Mouse (Mus musculus): ENCODE results near the gene Htra1. TPM values are rescaled to one million over a fixed set of nuclear protein-coding genes. Genes with fewer than 3 reads are reported as not detected.

Gene Htra1
- polyA plus RNA-seq, 1 experiment from 2014 or later = 26.6 TPM

DNA sequence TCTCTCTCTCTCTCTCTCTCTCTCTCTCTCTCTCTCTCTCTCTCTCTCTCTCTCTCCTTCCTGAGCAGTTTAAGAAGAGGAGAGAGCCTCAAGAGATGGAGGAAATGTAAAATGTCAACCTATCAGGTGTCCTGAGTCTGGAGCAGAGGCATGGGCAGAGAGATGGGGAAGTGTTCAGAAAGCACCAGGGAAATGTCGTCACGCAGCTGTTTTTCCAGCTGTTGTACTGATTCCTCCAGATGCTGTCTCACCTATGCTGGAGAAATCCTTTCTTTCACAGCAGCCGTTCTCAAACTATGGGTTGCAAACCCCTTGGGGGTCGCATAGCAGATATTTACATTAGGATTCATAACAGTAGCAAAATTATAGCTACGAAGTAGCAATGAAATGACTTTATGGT lies 30.5 kb downstream of the Htra1 start:
- Histone ChIP-seq H3K36me3 (ENCODE audit: control insufficient read depth, insufficient read depth, low read length) (no peaks in the 10 kb centered on the region), H3K4me1 (ENCODE audit: control insufficient read depth, insufficient read depth, low read length) (peaks cover 2% of the 10 kb centered on the region; the same call in 1 of the 2 replicates), H3K9ac (ENCODE audit: low read length) (no peak overlapping the region), H3K4me2 (ENCODE audit: low read length) (no peak overlapping the region), H3K9me3 (replicated peaks; ENCODE audit: control insufficient read depth, low read length) (no peaks in the 10 kb centered on the region), H3K4me3 (ENCODE audit: low read depth, low read length) (no peak overlapping the region), H3K27ac (ENCODE audit: low read depth, low read length) (no peak overlapping the region), H3K27me3 (replicated peaks; ENCODE audit: control insufficient read depth, insufficient read depth, low read length) (no peaks in the 10 kb centered on the region)
- WGBS = 93% methylated on average over 5 of the region's 5 CpGs
- DNase-seq (ENCODE audit: low spot score) (no peak), ATAC-seq (no peak)

DNA sequence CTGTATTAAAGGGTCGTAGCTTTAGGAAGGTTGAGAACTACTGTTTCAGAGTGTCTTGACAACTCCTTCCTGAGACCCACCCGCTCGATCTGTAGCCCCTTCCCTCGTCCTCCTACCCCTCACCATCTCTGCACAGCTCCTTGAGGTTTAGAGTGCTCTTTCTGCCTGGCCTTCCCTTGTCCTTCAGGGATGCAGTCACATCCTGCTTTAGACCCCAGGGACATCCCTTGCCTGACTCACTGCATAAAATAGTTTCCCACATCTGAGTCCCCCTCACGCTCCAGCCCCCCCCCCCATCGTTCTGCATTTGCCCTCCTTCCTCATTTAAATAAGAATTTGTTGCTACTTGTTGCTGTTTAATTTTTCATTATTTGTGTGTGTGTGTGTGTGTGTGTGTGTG lies 31.0 kb downstream of the Htra1 start:
- DNase-seq (ENCODE audit: low spot score) (no peak), ATAC-seq (no peak)
- WGBS = 79% methylated on average over 6 of the region's 6 CpGs
- peaks cover 2% of the 10 kb centered on the region; the same call in 1 of the 2 replicates for H3K4me1 ChIP-seq (ENCODE audit: control insufficient read depth, insufficient read depth, low read length)
- H3K9me3 ChIP-seq (replicated peaks; ENCODE audit: control insufficient read depth, low read length) = no peaks in the 10 kb centered on the region
- H3K9ac ChIP-seq (ENCODE audit: low read length) = no peak overlapping the region
- H3K27me3 ChIP-seq (replicated peaks; ENCODE audit: control insufficient read depth, insufficient read depth, low read length) = no peaks in the 10 kb centered on the region
- H3K4me3 ChIP-seq (ENCODE audit: low read depth, low read length) = no peak overlapping the region
- no peak overlapping the region for H3K27ac ChIP-seq (ENCODE audit: low read depth, low read length)
- H3K36me3 ChIP-seq (ENCODE audit: control insufficient read depth, insufficient read depth, low read length) = no peaks in the 10 kb centered on the region
- no peak overlapping the region for H3K4me2 ChIP-seq (ENCODE audit: low read length)

GRCm38 (mm10) chr7:130967901-130968300 lies 32.0 kb downstream of the Htra1 start:
- no peak for DNase-seq (ENCODE audit: low spot score)
- Histone ChIP-seq H3K4me3 (ENCODE audit: low read depth, low read length) (no peak overlapping the region), H3K4me1 (ENCODE audit: control insufficient read depth, insufficient read depth, low read length) (peaks cover 2% of the 10 kb centered on the region; the same call in 1 of the 2 replicates), H3K4me2 (ENCODE audit: low read length) (no peak overlapping the region), H3K27ac (ENCODE audit: low read depth, low read length) (no peak overlapping the region), H3K9me3 (replicated peaks; ENCODE audit: control insufficient read depth, low read length) (no peaks in the 10 kb centered on the region), H3K27me3 (replicated peaks; ENCODE audit: control insufficient read depth, insufficient read depth, low read length) (no peaks in the 10 kb centered on the region), H3K36me3 (ENCODE audit: control insufficient read depth, insufficient read depth, low read length) (no peaks in the 10 kb centered on the region), H3K9ac (ENCODE audit: low read length) (no peak overlapping the region)
- no peak for ATAC-seq
- WGBS = 90% methylated on average over 6 of the region's 6 CpGs

- Histone ChIP-seq H3K4me3 (ENCODE audit: low read depth, low read length) (no peak overlapping the region), H3K9ac (ENCODE audit: low read length) (no peak overlapping the region), H3K27ac (ENCODE audit: low read depth, low read length) (no peak overlapping the region), H3K4me2 (ENCODE audit: low read length) (no peak overlapping the region), H3K9me3 (replicated peaks; ENCODE audit: control insufficient read depth, low read length) (no peaks in the 10 kb centered on the region), H3K27me3 (replicated peaks; ENCODE audit: control insufficient read depth, insufficient read depth, low read length) (no peaks in the 10 kb centered on the region), H3K4me1 (ENCODE audit: control insufficient read depth, insufficient read depth, low read length) (peaks cover 2% of the 10 kb centered on the region; the same call in 1 of the 2 replicates), H3K36me3 (ENCODE audit: control insufficient read depth, insufficient read depth, low read length) (no peaks in the 10 kb centered on the region)
- WGBS = 83% methylated on average over 7 of the region's 7 CpGs
- ATAC-seq (no peak), DNase-seq (ENCODE audit: low spot score) (no peak)
These were observed 32.6 kb downstream of the Htra1 start for GRCm38 (mm10) chr7:130968537-130968936.

DNA sequence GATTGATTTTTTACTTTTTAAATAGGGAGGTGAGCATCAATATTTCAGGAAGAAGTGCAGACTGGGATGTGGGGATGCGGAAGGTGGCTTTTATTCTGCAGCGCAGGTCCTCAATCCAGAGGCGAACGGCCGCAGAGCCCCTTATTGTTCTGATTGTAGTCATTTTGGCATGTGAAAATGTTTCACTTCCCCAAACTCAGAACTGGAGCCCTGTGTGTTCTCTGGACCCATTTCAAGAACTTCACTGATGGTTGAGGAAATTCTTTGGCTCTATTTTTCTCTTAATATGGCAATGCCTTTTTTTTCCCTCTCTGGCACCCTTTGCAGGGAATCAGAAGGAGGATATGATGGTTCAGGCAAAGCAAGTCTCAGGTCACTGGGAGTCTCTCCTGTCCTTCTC lies 33.2 kb downstream of the Htra1 start:
- H3K27me3 ChIP-seq (replicated peaks; ENCODE audit: control insufficient read depth, insufficient read depth, low read length) = no peaks in the 10 kb centered on the region
- DNase-seq (ENCODE audit: low spot score) (no peak), ATAC-seq (no peak)
- H3K4me3 ChIP-seq (ENCODE audit: low read depth, low read length) = no peak overlapping the region
- H3K4me2 ChIP-seq (ENCODE audit: low read length) = no peak overlapping the region
- H3K27ac ChIP-seq (ENCODE audit: low read depth, low read length) = no peak overlapping the region
- H3K36me3 ChIP-seq (ENCODE audit: control insufficient read depth, insufficient read depth, low read length) = no peaks in the 10 kb centered on the region
- H3K9me3 ChIP-seq (replicated peaks; ENCODE audit: control insufficient read depth, low read length) = no peaks in the 10 kb centered on the region
- no peak overlapping the region for H3K9ac ChIP-seq (ENCODE audit: low read length)
- 80% methylated on average over 5 of the region's 5 CpGs for WGBS
- peaks cover 2% of the 10 kb centered on the region; the same call in 1 of the 2 replicates for H3K4me1 ChIP-seq (ENCODE audit: control insufficient read depth, insufficient read depth, low read length)

- H3K27me3 ChIP-seq (replicated peaks; ENCODE audit: control insufficient read depth, insufficient read depth, low read length) = no peaks in the 10 kb centered on the region
- peaks cover 2% of the 10 kb centered on the region; the same call in 1 of the 2 replicates for H3K4me1 ChIP-seq (ENCODE audit: control insufficient read depth, insufficient read depth, low read length)
- 71% methylated on average over 3 of the region's 3 CpGs for WGBS
- no peaks in the 10 kb centered on the region for H3K9me3 ChIP-seq (replicated peaks; ENCODE audit: control insufficient read depth, low read length)
- DNase-seq (ENCODE audit: low spot score) (no peak), ATAC-seq (no peak)
- H3K4me2 ChIP-seq (ENCODE audit: low read length) = no peak overlapping the region
- H3K36me3 ChIP-seq (ENCODE audit: control insufficient read depth, insufficient read depth, low read length) = no peaks in the 10 kb centered on the region
- H3K9ac ChIP-seq (ENCODE audit: low read length) = no peak overlapping the region
- no peak overlapping the region for H3K27ac ChIP-seq (ENCODE audit: low read depth, low read length)
- H3K4me3 ChIP-seq (ENCODE audit: low read depth, low read length) = no peak overlapping the region
These were observed 33.6 kb downstream of the Htra1 start for GRCm38 (mm10) chr7:130969507-130969906.

DNA sequence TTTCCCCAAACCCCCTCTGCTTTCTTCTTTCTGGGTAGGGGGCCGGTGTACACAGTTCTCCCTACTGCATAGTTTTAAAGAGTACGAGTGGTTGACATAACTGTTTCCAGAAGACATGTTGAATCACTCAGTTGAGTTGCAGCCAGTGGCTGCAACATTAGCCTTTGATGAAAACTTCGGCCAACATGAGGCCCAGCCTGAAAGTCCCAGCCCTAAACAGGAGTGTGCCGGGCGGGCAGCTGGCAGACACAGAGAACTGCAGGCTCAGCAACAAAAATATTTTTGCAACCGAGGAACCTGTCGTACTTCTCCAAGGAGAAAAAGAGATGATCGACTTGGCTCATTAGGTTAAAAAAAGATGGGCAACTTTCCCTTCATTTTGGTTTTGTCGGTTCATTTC lies 36.9 kb downstream of the Htra1 start:
- WGBS = 96% methylated on average over 9 of the region's 9 CpGs
- DNase-seq (ENCODE audit: low spot score) = no peak
- no peak overlapping the region for H3K27ac ChIP-seq (ENCODE audit: low read depth, low read length)
- H3K27me3 ChIP-seq (replicated peaks; ENCODE audit: control insufficient read depth, insufficient read depth, low read length) = no peaks in the 10 kb centered on the region
- ATAC-seq = no peak
- H3K9ac ChIP-seq (ENCODE audit: low read length) = no peak overlapping the region
- H3K36me3 ChIP-seq (ENCODE audit: control insufficient read depth, insufficient read depth, low read length) = no peaks in the 10 kb centered on the region
- H3K9me3 ChIP-seq (replicated peaks; ENCODE audit: control insufficient read depth, low read length) = no peaks in the 10 kb centered on the region
- no peak overlapping the region for H3K4me3 ChIP-seq (ENCODE audit: low read depth, low read length)
- H3K4me1 ChIP-seq (ENCODE audit: control insufficient read depth, insufficient read depth, low read length) = peaks cover 11% of the 10 kb centered on the region
- H3K4me2 ChIP-seq (ENCODE audit: low read length) = no peak overlapping the region

DNA sequence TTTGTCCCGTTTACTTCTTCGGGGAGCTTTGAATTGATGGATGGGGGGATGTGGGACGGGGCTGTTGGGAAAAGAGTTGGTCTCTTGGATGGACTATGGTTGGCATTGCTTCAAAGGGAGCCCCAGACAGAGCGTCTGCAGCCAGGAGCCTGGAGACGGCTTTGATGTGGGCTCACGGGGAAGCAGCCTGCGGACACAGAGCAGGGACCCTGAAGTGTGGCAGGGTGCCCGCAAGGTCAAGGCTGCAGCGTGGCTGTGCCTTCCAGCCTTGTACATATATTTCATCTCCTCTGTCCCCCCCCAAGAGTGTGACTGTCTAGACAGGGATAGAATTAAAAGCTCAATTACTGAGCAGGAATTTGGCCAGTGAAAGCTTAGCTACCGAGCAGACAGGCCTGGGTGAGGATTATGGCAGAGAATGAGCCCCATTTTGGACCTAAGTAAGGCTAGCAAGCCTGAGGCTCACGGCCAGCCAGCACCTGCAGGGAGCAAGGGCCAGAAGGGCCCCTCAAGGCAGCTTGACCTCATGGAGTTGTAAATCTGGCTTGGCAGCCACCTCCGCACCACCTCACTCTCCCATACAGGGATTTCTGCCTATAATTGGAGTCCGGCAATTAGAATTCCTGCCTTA lies 40.5 kb downstream of the Htra1 start:
- H3K27me3 ChIP-seq (replicated peaks; ENCODE audit: control insufficient read depth, insufficient read depth, low read length) = no peaks in the 10 kb centered on the region
- no peaks in the 10 kb centered on the region for H3K36me3 ChIP-seq (ENCODE audit: control insufficient read depth, insufficient read depth, low read length)
- H3K4me3 ChIP-seq (ENCODE audit: low read depth, low read length) = no peak overlapping the region
- no peak overlapping the region for H3K9ac ChIP-seq (ENCODE audit: low read length)
- DNase-seq (ENCODE audit: low spot score) = peak; percentile 68
- H3K4me1 ChIP-seq (ENCODE audit: control insufficient read depth, insufficient read depth, low read length) = peaks cover 24% of the 10 kb centered on the region
- 55% methylated on average over 13 of the region's 13 CpGs for WGBS
- H3K9me3 ChIP-seq (replicated peaks; ENCODE audit: control insufficient read depth, low read length) = no peaks in the 10 kb centered on the region
- H3K27ac ChIP-seq (ENCODE audit: low read depth, low read length) = peak overlapping the region; percentile 28
- no peak overlapping the region for H3K4me2 ChIP-seq (ENCODE audit: low read length)
- ATAC-seq = peak; percentile 52; the same call in 1 of the 2 replicates

DNA sequence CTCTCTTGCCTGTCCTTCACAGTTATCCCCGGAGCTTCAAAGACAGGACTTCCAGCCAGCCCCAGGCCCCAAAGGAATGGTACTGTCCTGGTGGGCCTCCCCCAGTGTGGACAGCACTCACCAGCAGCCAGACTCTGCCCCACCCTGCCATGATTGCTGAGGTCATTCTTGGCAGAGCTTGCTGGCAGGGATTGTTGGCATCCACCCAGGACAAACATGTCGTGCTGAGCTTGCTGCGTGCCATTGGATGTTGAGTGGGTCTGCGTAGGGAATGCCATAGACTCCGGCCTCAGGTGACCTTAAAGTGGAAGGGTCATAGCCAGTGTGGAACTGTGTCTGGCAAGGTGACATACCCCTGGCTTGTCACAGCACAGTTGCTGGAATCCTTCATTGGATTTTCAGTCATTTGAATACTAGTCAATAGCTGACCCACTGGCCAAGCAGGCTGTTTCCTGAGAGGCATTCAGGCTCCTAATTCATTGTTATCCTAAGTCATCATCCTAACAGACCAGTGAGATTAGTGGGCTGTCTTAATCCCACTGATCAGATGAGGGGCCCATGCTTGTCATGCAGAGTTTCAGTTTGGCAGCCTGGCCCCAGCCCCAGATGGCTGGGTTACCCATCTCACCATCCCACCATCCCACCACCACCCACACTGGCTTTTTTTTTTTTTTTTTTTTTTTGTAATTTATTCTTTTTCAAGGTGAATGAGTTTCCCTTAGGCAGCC lies 42.0 kb downstream of the Htra1 start:
- Histone ChIP-seq H3K4me1 (ENCODE audit: control insufficient read depth, insufficient read depth, low read length) (peaks cover 24% of the 10 kb centered on the region), H3K36me3 (ENCODE audit: control insufficient read depth, insufficient read depth, low read length) (no peaks in the 10 kb centered on the region), H3K9me3 (replicated peaks; ENCODE audit: control insufficient read depth, low read length) (no peaks in the 10 kb centered on the region), H3K27ac (ENCODE audit: low read depth, low read length) (0 out of 2 replicates have a peak overlapping the region, but pooled peaks have one; percentile 28), H3K4me3 (ENCODE audit: low read depth, low read length) (no peak overlapping the region), H3K9ac (ENCODE audit: low read length) (no peak overlapping the region), H3K4me2 (ENCODE audit: low read length) (no peak overlapping the region), H3K27me3 (replicated peaks; ENCODE audit: control insufficient read depth, insufficient read depth, low read length) (no peaks in the 10 kb centered on the region)
- DNase-seq (ENCODE audit: low spot score) (peak; percentile 80), ATAC-seq (peak; percentile 76)
- 28% methylated on average over 5 of the region's 5 CpGs for WGBS
